Mouse (Mus musculus): ENCODE data around the gene Dysf.

Dysf gene

GRCm38 (mm10) chr6:84008363-84009171 is at the start of gene Dysf:
Gene Dysf, plus strand, starts transcription at chr6:84008590.
- DNase-seq (ENCODE audit: low read depth, low spot score), result no peak

- no peak for DNase-seq (ENCODE audit: low read depth, low spot score)
These were observed 20.7 kb upstream of the Dysf start for GRCm38 (mm10) chr6:83987642-83988041.

GRCm38 (mm10) chr6:84002716-84003115 is 5.7 kb upstream of the Dysf start:
- peak; percentile 54 for DNase-seq (ENCODE audit: low read depth, low spot score)

- DNase-seq (ENCODE audit: low read depth, low spot score), result no peak
These were observed 4.1 kb upstream of the Dysf start for GRCm38 (mm10) chr6:84004295-84004694.

DNA sequence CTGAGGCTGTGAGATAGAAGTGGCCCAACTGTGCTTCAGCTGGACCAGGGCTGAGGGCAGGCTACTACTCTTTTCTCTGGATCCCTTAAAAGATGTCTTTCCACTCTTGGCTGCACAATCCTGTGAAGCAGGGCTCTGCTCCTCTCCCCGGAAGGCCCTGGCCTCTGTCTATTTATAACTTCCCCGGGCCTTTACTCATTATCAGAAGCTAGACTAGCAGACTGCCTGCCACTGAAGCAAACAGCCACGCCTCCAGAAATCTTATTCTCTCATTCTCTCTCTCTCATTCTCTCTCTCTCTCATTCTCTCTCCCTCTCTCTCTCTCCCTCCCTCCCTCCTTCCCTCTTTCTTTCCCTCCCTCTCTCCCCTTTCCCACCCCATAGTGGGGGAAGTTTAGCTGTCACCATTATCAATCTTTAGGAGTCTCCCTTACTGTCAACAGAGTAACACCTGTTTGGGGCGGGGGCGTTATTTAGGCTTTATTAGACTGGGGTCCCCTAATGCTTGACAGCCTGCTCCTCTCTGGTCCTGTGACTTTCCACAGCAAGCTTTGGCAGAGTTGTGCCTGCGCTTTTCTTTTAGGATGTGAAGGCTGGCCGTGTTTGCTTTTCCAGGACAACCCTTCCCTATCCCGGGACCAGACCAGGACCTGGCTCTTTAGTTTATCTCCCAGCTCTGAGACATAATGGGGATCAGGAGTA is 932 bp downstream of the Dysf start:
- no peak for DNase-seq (ENCODE audit: low read depth, low spot score)

DNA sequence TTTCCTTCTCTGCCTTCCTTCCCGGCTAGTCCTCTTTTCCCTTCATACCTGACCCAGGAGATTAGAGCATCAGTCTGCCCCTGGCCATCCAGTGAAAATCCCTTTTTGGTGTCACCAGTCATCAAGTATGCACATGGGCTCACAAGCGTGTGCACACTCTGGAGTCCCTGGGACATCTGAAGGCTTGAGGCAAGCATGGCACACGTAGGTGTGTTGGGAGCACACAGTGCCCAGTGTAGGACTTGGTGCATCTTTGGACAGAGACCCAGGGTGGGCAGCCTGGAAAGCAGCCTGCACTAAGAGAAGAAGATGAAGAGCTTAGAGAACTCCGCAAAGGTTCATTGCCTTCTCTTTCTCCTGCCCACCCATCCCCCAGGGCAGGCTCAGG is 1.5 kb downstream of the Dysf start:
- DNase-seq (ENCODE audit: low read depth, low spot score), result no peak

DNA sequence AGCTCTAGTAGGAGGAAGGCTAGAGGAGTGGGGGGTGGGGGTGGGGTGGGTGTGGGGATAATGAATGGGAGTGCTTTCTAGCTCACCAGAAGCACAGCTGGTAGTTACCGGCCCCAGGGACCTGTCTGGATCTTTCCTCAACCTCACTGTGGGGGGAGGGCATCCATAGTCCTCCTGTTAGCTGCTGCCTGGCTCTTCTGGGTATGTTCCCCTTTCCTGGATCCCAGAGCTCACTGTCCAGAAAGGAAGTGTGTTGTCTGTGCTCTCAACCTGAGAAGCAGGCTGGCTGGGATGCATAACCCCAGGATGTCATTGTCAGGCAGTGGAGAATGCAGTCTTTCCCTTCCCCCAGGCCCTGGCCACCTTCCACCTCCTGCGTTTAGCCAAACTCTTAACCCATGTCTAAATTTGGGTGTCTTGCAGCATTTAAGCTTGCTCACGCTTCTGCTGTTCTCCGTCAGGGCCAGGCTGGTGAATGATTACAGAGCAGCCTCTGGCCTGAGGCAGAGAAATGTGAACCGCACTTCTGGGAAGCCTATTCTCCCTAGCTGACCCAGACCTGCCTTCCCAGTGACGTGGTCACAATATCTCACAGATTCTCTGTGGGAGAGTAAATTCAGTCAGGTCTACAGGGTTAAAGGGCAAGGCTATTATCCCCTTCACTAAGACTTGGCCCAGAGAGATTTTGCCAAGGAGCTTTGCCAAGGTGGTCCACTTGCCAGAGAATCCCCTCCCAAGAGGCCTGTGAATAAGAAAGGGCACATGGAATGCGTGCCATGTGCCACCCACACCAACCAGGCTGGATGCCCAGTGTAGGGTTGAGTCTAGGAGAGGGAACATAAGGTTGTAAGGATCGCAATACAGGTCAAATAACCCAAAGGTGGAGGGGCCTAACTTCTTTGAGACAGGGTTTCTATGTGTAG is 2.2 kb downstream of the Dysf start:
- no peak for DNase-seq (ENCODE audit: low read depth, low spot score)

DNA sequence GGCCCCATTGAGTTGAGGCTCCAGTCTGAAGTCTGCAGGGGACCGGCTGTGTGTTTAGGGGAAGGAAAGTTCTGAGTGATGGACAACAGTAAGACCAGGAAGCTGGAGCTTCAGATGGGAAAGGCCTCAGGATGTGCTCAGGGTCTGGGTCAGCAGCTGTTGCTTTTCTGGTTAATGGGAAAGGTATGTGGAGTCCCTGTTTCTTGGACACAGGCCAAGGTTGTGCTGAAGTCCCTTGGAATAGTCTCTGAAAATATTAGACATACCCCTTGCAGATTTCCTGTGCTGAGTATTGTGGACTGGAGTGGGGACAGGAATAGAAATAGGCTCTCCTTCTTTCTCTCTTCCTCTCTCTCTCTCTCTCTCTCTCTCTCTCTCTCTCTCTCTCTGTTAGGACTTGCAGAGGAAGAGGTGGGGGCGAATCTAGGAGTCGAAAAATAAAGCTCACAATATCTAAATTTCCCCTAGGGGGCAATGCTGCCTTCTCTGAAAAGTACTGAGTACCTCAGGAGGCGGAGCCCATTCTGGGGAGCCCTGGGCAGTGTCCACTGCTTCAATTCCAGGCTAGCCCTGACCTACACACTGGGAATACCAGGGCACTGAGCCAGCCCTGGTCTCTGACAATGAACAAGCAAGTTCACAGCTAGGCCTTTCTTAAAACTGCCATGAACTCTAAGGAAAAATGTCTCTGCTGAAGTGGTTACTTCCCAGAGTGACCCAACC is 6.7 kb downstream of the Dysf start:
- peak; percentile 56 for DNase-seq (ENCODE audit: low read depth, low spot score)

- DNase-seq (ENCODE audit: low read depth, low spot score), result no peak
These were observed 8.5 kb downstream of the Dysf start for GRCm38 (mm10) chr6:84016851-84017250.

GRCm38 (mm10) chr6:84017392-84017791 is 9.0 kb downstream of the Dysf start:
- no peak for DNase-seq (ENCODE audit: low read depth, low spot score)

GRCm38 (mm10) chr6:84018906-84019550 is 10.6 kb downstream of the Dysf start:
- DNase-seq (ENCODE audit: low read depth, low spot score), result peak; percentile 36

GRCm38 (mm10) chr6:84020002-84020401 is 11.6 kb downstream of the Dysf start:
- no peak for DNase-seq (ENCODE audit: low read depth, low spot score)

DNA sequence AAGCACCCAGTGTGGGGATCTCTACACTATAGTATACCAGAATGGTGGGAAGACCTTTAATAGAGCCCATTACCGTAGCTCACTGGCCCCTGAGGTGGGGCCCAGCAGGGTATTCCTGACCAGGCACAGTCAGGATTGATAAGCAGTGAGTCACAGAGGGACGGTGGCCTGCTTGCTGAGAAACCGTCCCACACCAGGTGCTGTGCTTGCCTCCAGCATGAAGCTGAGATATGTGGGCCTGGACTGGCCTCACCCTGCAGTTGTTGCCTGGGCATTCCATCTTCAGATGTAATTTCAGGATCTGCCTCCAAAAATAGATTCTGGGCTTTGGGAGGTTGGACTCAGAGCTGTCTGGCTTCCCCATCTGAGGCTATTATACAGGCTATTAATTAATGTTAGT is 13.6 kb downstream of the Dysf start:
- DNase-seq (ENCODE audit: low read depth, low spot score), result no peak

- no peak for DNase-seq (ENCODE audit: low read depth, low spot score)
These were observed 17.2 kb downstream of the Dysf start for GRCm38 (mm10) chr6:84025636-84026035.

DNA sequence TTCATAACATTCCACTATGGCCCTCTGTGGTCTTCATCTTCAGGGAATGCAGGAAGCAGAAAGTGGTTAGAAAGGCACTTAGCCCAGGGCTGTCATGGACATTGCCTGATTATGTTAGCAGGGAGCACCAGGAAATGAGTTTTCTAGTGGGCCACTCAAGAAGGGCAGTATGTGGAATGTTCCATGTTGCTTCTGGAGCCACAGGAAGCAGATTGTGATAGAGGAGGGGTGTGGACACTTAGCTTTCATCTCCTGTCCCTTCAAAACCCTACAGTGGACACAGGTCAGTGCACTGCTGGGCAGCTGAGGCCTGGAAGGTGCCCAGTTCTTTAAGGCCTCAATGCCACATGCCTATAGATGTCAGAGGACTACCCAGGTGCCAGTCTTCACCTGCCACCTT is 20.4 kb downstream of the Dysf start:
- no peak for DNase-seq (ENCODE audit: low read depth, low spot score)

DNA sequence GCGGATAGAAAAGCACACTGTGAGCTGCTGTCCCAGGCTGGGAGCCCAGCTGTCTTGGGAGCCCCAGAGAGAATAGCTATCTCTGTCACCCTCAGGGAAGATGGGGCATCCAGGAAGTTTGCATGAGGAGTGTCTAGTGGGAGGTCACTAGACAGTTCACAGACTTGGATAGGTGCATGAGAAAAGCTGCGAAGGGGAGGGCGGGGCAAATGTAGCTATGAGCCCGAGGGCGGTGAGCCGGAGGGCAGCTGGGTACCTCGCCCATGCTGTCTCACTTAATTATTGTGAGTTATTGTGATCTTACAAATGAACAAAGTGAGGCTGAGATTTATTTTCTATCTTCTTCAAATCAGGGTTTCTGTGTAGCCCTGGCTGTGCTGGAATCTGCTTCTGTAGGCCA is 21.4 kb downstream of the Dysf start:
- DNase-seq (ENCODE audit: low read depth, low spot score), result no peak

GRCm38 (mm10) chr6:84032516-84032915 is 24.1 kb downstream of the Dysf start:
- peak; percentile 77 for DNase-seq (ENCODE audit: low read depth, low spot score)

DNA sequence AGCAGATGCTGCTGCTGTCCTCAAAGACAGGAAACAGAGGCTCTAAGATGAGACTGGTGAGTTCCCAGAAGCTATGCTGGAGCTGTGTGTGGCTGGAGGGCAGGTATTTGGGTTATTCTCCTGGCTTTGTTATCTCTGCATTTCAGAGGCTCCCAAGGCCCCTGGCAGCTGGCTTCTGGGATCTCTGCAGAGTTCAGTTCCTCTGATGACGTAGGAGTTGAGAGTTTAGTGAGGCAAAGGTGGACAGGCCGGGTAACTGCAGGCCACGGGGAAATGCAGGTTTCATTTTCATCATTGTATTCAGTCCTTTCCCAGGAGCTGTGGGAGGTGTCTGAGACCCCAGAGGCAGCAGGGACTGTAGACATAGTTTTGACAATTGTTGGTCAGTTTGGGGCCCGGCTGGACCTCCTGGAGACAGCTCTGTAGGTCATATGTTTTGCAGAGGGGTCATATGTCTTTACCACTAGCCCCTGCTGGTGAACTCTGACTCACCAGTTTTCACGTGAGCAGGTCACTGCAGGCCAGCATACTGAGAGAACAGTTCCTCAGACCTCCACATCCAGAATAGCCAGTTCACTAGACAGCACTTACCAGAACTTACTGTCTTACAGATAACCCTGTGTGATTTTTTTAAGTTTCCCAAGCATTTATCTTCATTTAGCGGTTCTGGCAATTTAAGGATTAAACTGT is 35.0 kb downstream of the Dysf start:
- DNase-seq (ENCODE audit: low read depth, low spot score), result no peak

- no peak for DNase-seq (ENCODE audit: low read depth, low spot score)
These were observed 36.3 kb downstream of the Dysf start for GRCm38 (mm10) chr6:84044679-84045078.

DNA sequence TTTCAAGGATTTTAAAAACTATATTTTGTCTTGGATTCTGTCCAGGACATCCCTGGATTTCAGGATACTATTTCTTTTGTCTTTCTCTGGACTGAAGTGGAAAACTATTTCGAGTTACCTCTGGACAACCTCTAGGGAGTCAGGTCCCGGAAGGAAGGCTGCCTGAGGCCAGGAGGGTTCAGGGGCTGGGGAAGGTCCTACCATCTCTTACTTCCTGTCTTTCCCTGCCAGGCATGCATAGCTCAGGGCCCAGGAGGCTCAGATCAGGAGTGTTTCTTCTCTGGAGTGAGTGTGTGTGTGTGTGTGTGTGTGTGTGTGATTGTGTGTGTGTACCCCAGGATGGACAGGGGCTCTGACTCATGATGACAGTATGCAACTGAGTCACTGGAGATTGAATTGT is 40.5 kb downstream of the Dysf start:
- DNase-seq (ENCODE audit: low read depth, low spot score), result no peak

All from brain, adult 2 months (tissue).